Mouse (Mus musculus): Measurements from ENCODE around the gene Dpf2.
"Not testable (repeated sequence)": the region's sequence is repeated elsewhere in the genome, so short reads cannot be mapped to it uniquely, and the experiment has no call there.

Gene Dpf2

DNA sequence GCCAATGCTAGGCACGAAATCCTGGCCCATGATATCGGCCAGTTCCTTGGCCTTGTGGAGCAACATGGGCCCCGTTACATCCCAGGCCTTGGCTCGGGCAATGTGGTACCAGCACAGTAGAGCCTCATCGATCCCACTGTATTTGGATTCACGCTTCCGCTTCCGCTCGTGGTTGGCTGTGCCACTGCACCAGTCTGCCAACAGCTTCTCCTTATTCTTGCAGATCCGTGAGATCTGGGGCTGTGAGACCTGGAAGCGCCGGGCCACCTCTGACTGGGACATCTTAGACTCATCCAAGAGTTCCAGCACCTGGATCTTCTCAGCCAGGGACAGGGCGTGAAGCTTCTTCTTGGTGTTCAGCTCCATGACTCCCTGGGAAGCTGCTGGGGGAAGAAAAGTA, 20.1 kb downstream of the Dpf2 start:
- DNase-seq (ENCODE audit: low spot score) = no peak

DNA sequence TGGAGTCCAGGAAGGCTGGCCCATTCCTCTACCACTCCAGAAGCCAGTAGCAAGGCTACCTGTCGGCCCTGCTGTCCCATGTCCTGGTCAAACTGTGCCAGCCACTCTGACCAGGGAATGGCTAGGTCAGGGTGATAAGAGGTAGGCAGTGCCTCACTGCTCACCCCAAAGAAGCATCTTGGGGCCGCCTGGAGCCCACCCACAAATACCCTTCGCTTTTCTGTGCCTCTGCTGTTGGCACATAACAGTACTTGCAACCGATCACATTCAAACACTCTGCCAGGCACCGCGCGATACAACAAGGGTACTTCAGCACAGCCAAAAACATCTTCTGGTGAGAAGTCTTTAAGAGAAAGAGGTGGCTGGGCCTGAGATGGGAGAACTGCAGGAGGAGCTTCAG, 20.5 kb downstream of the Dpf2 start:
- no peak for DNase-seq (ENCODE audit: low spot score)

DNA sequence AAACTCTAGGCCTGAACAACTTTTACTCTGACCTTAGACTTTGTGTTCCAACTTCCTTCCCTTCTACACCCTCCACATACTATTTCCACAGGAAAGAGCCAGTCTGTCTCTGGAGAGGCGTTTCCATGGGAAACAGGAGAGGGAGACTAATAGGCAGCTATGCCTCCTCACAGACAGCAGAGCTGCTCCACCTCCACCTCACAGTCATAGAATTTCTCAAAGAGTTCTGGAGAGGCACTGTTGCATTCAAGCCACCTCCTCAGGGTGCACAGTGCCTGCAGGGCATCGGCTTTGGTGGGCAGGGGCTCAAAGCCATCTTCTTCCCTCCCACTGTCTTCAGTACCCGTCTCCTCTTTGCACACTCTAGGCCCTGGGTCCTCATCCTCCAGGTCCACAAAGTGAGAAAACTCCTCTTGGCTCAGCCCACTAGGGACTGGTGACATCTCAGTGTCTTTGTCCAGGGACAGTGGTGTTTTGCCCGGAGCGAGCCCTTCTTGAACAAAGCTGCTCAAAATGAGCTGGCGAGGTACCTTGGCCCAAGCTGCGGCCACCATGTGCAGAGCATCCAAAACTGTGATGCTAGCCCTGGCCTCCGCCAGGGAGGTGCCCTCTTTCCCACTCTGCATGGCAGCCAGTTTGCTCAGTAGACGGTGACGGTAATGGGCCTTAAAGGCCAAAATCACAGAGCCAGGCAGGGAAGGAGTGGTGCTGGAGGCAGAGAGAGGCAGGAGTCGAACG, 21.1 kb downstream of the Dpf2 start:
- DNase-seq (ENCODE audit: low spot score) = no peak

DNA sequence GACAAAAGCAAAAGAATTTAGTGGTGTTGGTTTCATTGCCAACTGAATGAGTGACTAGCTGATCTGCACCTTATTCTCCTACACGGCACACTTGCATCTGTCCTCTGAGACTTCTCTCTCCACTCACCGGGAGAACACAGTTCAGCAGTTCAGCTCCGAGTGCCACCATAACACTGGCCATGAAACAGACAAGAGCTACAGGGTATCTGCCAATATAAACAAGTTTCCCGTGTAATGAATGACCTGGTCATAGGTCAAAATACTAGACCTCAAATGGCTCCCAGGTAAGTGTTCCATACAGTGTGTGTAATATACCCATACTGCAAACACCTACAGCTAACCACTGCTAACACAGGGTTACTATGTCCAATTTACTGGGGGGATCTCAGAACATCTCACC, 23.6 kb downstream of the Dpf2 start:
- no peak for DNase-seq (ENCODE audit: low spot score)

DNA sequence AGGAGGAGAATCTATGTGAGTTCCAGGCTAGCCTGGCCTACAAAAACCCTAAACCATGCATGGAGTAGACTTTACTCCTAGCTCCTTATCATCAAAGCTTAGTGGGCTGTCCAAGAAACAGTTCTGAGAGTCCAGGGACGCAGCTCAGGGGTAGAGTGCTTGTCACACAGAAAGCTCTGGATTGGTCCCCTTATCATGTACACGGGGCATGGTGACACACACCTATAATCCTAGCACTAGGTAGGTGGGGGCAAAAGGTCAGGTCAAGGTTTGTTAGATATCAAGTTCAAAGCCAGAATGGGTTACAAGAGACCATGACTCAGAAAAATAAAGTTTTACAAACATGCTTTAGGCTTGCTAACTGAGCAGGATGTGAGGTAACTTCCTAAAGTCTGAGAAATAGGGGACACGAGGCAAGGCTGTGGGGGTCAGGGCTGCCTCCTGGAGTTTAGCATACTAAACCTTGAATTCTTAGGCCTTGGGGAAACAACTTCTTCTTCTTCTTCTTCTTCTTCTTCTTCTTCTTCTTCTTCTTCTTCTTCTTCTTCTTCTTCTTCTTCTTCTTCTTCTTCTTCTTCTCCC, 25.5 kb downstream of the Dpf2 start:
- no peak for DNase-seq (ENCODE audit: low spot score)

DNA sequence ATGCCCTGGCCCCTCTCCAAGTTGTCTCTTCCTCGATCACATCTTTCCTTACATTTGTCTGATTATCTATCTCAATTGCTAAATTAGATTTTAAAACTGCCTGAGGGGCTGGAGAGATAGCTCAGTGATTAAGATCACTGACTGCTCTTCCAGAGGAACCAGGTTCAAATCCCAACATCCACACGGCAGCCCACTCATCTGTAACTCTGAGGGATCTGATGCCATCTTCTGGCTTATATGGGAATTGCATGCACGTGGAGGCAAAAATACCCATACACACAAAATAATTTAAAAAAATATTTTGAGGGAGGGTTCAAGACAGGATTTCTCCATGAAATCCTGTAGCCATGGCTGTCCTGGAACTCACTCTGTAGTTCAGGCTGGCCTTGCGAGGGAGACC, 27.0 kb downstream of the Dpf2 start:
- DNase-seq (ENCODE audit: low spot score) = no peak

DNA sequence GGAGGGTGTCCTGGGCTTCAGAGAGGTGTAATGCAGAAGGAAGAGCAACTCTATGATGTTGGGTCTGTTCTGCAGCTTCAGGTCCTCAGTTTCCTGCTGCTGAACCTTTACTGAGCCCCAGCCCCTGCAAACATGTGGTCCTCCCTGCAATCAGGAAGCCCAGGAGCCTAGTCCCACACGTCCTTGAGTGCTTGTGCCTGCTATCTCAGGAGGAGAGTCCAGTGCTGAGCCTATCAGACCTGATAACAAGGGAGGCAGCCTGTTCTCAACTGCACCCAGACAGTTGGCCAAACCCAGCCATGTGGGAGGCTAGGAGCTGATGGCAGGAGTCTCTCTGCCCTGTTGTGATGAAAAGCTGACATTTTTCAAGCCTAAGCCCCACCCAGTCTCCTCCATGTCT, 28.9 kb downstream of the Dpf2 start:
- no peak for DNase-seq (ENCODE audit: low spot score)

DNA sequence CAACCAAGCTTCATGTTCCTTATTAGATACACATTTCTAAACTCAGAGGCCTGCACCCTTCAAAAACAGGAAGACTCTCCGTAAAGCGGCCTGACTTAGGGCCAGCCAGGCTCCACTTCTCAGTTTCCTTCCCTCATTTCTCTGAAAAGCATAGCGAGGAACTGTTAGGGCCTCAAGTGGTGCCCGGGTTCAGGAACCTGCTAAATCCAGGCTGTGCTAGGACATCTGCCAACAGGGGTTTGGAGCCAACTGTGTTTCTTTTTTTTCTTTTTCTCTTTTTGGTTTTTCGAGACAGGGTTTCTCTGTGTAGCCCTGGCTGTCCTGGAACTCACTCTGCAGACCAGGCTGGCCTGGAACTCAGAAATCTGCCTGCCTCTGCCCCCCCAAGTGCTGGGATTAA, 30.7 kb downstream of the Dpf2 start:
- DNase-seq (ENCODE audit: low spot score) = not testable (repeated sequence)

DNA sequence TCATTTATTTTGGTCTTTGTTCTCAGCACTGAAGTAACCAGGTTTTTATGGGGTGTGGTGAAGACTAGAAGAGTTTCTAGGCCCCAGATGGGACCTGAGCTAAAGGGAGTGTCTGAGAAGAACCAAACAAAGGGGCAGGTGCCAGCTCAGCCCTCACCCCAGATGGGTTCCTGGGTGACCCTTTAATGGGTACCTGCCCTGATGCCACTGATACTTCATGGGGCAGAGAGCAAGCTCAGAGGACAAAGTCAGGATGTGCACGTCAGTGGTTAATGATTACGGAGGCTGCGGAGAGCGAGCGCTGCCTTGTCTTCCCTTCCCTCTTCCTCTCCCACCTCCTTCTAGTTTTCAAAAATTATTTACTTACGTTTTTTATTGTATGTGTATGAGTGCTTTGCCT, 31.7 kb downstream of the Dpf2 start:
- no peak for DNase-seq (ENCODE audit: low spot score)

DNA sequence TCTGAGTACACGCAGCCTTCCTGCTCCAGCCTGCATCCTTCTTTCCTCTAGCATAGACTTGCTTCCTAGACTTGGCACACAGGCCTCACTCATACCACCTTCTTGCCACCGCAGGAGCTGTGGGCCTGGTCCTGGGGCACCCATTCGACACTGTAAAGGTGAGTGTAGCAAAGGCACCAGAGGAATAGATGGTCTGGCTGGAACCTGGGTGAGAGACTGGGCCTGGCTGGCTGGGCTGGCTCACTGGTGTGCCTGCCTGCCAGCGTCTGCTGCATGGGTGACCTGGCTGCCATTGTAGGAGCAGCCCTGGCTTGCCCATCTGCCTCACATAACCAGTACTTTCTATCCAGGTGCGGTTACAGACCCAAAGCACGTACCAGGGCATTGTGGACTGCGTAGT, 33.1 kb downstream of the Dpf2 start:
- DNase-seq (ENCODE audit: low spot score) = no peak

DNA sequence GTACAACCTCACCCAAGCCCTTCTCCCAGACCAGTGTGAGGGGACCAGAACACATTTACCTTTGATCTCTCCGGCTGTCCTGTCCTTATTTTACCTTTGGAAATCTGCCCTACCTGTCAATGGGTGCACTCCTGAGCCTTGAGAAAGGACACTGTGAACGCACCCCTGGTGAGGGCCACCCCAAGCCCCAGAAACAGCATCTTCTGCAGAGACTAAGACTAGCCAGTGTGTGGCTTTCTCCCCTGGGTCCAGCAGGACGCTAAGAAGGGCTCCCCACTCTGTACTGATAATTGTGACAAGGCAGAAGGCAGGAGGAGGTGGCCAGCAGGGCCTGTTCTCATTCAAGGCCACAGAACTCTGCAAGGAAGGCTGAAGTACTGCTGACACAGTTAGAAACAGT, 33.9 kb downstream of the Dpf2 start:
- no peak for DNase-seq (ENCODE audit: low spot score)

DNA sequence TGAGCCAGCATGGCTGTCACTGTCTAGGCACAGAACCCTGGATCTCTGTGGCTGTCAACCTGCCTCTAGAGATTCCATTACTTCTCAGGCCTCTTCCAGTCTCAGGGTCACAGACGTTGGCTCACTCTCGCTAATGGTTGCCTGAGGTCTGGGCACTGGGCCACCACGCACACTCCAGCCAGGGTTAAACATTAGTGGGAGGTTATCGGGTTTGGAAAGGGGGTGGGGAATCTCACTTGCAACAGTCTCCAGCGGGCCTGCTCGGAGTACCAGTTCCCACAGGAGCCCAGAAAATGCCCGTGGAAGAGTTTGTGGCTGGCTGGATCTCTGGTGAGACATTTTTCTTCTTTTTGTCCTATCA, 34.5 kb downstream of the Dpf2 start:
- peak; percentile 31 for DNase-seq (ENCODE audit: low spot score)

DNA sequence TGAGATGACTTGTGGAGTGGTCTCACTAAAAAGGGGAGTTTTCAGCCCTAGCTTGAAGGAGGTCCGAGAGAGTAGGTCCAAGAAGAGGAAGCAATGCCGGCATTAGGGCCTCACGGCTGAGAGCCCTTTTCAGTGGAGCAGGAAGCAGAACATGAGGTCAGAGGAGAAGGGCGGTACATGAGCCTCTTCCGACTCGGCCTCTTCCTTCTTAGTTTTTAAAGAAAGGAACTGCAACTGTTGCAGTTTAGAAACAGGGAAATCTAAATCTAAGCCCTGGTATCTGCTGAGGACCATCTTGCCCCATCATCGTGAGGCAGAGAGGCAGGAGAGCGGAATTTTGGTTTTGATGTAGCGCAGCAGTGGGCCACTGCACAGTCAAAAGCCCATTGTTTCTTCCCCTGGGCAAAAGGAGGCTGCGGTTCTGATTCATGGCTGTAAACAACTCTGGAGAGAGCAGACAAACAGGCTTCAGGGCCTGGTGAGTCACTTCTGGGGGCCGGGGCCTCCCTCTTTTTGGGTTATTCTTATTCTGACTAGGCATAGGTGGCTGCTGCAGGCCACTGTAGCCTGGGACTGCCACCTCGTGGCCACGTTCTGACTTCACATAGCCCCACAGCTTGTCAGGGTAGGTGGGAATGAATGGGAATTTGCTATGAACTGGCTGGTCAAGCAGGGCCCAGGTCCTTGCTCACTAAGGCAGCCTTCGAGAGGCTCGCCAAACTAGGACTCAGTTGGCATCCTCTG, 35.0 kb downstream of the Dpf2 start, which contains the start of gene Slc25a45:
Gene Slc25a45, plus strand, starts transcription at position 191 of the 744 bp plus-strand sequence.
- peak; percentile 86 for DNase-seq (ENCODE audit: low spot score)

DNA sequence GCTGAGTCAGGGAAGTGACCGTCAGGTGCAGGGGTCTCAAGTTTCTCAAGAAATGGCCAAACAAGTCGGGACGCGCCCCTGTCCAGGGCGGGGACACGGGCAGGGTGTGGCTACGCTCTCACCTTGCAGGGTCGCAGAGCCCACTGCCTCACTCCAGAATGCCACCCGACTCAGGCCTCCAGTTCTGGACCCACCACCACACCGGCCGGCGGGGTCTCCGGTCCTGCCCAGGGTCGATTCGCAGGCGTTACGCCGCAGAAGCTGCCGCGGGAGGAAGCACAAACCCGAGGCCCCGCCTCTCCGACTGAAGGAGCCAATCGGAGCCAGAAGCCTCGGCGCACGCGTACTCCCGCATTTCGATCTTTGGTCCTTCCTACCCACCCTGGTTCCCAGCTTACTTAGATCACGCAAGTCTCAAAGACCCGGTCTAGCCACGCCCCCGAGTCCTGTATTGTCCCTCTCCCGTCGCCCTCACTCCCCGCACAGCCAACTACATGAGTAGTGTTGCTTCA, 37.8 kb downstream of the Dpf2 start, which contains the start of gene Frmd8:
Gene Frmd8, minus strand, starts transcription at position 306 of the 512 bp plus-strand sequence.
- peak; percentile 94 for DNase-seq (ENCODE audit: low spot score)

DNA sequence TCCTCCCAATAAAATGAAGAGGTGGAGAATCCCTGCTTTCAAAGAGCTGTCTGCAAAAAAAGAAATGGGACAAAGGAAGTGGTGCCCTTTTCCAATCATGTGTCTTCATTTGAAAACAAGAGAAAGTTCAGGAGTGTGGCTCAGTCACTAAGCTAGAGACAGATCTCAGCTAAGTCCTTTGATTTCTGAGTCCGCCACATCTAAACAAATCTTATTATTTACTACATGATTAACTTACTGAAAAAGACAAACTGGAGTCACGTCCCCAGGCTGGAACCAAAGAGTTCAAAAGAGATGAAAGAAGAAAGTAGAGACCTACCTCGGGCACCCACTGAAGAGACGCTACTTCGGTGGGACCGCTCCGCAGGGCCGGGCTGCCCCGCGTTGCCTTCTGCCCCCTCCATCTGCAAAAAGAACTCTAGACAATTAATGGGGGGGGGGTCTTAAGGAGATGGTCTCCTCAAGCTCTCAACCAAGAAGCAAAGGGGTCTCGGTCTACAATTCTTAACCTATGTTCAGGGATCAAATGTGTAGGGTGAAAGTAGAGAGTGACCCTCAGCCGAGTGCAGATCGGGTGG, 38.3 kb downstream of the Dpf2 start:
- no peak for DNase-seq (ENCODE audit: low spot score)

DNA sequence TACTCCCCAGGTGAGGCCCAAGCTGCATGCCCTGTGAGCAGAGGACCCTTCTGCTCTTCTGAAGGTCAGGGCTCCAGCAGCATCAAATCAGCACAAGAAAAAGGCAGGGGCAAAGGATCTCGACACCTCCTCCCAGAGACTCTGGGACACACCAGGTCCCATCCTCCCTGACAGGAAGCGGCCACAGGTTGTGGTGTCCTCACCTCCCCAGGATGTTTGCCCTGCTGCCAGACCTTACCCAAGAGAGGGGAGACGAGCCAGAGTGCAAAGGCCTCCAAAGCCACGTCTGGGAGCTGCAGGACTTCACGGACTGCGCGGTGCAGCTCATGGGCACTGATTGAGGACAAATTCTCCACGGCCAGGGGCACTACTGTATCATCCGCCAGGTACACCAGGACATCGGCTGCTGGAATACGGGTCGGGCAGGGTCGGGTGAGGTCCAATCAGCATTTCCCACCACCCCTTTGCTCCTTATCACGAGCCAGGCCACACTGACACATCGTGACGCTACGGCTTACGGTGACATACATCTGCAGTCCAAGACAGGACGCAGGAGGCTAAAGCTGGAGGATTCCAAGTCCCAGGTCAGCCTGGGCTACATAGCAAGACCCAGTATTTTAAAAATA, 39.8 kb downstream of the Dpf2 start:
- no peak for DNase-seq (ENCODE audit: low spot score)

DNA sequence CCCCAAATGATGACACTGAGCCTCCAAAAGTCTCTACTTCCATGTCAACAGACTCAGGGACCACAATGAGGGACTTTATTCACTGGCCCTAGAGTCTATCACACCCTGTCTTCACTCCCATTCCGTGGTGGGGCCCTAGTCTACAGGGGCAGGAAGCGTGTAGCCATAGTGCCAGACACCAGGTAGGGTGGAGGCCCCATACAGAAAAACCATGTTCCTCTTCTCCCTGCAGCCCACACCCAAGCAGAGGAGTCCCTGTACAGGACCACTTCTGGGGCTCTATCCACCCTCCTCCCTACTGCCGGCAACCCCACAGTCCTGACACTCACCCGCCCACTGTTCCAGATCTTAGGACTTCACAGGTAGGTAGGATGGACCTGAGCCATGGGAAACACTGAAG, 40.3 kb downstream of the Dpf2 start:
- no peak for DNase-seq (ENCODE audit: low spot score)

DNA sequence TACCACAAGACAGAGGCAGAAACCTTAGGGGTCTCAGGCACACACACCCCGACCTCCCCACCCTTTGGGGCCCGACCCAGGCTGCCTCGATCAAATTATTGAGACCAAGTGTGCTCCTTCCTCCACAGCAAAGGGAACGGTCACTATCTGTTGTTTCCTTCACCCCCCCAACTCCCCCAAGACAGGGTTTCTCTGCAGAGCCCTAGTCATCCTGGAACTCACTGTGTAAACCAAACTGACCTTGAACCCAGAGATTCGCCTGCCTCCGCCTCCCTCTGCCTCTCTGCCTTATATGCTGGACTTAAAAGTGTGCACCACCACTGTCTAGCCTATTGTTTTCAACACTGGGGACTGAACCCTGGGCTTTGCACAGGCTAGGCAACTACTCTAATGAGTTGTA, 41.1 kb downstream of the Dpf2 start:
- DNase-seq (ENCODE audit: low spot score) = no peak

DNA sequence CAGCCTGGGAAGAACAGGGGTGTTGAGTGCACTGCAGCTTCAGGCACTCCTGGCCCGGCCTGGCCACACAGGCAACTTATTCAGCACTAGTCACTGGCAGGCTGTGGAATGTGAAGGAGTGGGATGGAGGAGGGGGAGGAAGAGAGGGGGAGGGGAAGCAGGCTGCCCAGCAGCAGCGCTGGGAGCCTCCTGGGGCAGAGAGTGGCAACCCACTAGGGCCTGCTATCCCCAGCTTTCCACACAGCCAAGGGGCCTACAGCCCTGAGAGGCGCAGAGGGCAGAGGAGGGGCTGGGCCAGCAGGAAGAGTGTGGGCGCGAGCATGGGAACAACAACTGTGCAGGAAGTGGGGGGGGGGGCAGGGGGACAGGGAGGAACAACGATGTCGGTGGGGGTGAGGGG, 41.5 kb downstream of the Dpf2 start:
- no peak for DNase-seq (ENCODE audit: low spot score)

DNA sequence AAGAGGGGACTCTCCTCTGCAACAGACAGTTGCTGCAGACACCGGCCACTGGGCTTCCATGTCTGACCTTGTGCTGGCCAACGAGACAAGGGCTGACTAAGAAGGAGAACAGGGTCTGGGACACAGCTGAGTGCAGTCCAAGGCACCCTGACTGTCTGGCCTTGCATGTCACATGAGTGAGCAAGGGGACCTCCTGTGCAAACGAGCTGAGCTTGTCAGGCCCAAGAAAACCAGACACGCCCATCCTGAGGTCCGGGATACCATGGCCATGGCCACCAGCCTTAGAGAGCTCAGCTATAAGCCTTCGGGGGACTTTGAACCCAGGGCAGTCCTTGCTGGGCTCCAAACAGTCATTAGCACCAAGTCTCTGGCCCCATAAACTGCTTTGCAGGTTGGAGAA, 44.7 kb downstream of the Dpf2 start:
- DNase-seq (ENCODE audit: low spot score) = no peak

DNA sequence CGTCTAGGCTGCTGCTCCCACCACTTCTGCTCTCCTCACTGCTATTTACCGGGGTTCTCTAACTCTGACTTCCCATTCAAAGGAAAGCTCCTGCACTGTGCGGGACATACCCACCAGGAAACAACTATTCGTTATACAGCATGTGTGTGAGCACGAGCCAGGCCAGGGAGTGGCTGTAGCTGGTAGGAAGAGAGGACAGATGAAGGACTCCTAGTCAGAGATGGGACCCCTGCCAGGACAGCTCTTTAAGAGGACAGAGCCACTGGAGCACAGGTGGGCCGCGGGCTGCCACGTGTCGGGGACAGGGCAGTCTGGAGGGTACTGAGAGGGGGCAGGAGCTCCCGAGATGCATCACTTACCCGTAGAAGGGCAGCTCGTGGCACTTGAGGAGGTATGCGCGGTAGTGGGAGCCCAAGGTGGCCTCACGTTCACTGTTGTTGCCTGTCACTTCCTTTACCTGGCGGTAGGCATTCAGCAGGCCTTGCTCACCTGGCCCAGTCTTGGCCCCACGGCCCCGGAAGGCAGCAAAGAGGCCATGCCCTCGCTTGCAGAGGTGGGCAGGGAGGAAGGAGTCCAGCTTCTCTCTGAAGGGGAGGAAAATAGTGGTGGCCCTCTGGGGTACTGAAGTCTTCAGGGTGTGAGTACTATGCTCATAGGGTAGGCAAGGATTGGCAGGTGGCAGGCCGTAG, 48.0 kb downstream of the Dpf2 start:
- no peak for DNase-seq (ENCODE audit: low spot score)

DNA sequence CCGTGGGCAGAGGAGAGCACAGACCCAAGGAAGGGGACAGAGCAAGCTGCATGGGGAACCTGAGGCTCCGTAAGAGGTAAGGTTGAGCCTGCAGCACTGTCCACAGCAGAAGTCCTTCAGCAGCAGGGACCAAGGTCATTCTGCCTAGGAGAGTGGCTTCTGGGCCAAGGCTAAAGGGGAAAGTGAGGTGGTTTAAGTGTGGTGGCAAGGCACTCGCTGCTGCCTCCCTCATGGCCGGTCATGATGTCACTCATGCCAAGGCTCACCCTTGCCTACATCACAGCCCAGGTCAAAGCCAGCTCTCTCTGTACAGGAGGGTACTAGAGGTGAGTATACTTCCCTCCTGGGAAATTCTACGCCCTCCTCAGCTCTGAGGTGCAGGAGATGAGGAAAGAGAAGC, 49.0 kb downstream of the Dpf2 start:
- DNase-seq (ENCODE audit: low spot score) = no peak

All from urinary bladder, postnatal 14 days (tissue).